In the genomic region with DNA sequence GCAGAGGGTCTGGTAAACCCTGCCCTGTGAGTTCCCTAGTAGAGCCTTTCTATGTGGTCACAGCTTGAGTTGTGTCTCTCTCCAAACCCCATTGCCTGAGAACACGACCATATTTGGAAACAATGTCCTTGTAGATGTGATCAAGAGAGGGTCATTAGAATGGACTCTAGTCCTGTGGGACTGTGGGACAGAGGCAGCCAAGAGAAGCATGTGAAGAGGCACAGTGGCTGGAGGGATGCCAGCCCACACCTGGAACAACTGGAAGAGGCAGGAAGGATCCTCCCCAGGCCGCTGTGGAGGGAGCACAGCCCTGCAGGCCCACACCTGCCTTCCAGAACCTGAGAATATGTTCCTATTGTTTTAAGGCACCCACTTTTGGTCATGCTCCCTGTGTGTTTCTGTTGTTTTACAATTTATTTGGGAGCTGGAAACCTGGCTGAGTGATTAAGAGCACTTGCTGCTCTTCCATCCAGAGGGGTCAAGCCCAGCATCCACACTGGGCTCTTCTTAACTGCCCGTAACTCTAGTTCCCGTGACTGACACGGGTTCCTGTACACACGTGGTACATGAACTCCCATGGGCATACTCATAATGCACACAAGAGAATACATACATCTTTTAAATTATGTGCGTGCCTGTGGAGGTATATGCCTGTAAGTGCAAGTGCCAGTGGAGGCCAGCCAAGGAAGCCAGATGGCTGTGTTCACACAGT, we compare ENCODE assay signal across 9 mouse cellular contexts. TPM values are rescaled to one million over a fixed set of nuclear protein-coding genes. Genes with fewer than 3 reads are reported as not detected.
DNase-seq lines count a peak whose midpoint lies in the region; ATAC-seq and TF ChIP-seq lines count a peak whose summit lies in the region.
"Had no signal": no experiment of that assay in that cellular context is flagged by ENCODE, and none has a peak within 500 bp of the region (broad histone marks: within the 10 kb centered on the region; RNA-seq: fewer than 3 reads in every experiment).

No protein-coding gene starts in this region.

- no peak overlapping the region for H3K4me3 ChIP-seq in heart, embryonic 15.5 days
- no peak overlapping the region for H3K4me3 ChIP-seq in lung, postnatal 0 days (ENCODE audit: low read depth, low read length)
- no peak overlapping the region for H3K4me3 ChIP-seq in hindbrain, embryonic 16.5 days (ENCODE audit: low read length)
- no peak overlapping the region for H3K4me3 ChIP-seq in stomach, embryonic 14.5 days (ENCODE audit: low read depth, low read length)

- H3K9ac ChIP-seq in heart, embryonic 15.5 days, result no peak overlapping the region
- H3K9ac ChIP-seq in lung, postnatal 0 days (replicated peaks; ENCODE audit: low read depth), result no peak overlapping the region
- no peak overlapping the region for H3K9ac ChIP-seq in hindbrain, embryonic 16.5 days (ENCODE audit: low read depth, low read length)
- H3K9ac ChIP-seq in stomach, embryonic 14.5 days (replicated peaks; ENCODE audit: low read depth, low read length), result no peak overlapping the region

- H3K9me3 ChIP-seq in heart, embryonic 15.5 days (replicated peaks), result no peaks in the 10 kb centered on the region
- no peaks in the 10 kb centered on the region for H3K9me3 ChIP-seq in lung, postnatal 0 days (ENCODE audit: low read length)
- H3K9me3 ChIP-seq in hindbrain, embryonic 16.5 days (ENCODE audit: control insufficient read depth, low read length), result no peaks in the 10 kb centered on the region
- no peaks in the 10 kb centered on the region for H3K9me3 ChIP-seq in stomach, embryonic 14.5 days (ENCODE audit: control insufficient read depth, low read depth, low read length)

- H3K4me1 ChIP-seq in heart, embryonic 15.5 days (replicated peaks), result peaks cover 36% of the 10 kb centered on the region
- peaks cover 22% of the 10 kb centered on the region for H3K4me1 ChIP-seq in lung, postnatal 0 days (ENCODE audit: insufficient read depth, low read depth, low read length)
- peaks cover 18% of the 10 kb centered on the region for H3K4me1 ChIP-seq in hindbrain, embryonic 16.5 days (ENCODE audit: control insufficient read depth, insufficient read depth, low read depth, low read length)
- peaks cover 25% of the 10 kb centered on the region for H3K4me1 ChIP-seq in stomach, embryonic 14.5 days (ENCODE audit: control insufficient read depth, insufficient read depth, low read length)

- no peak for DNase-seq in heart, postnatal 4 days
- DNase-seq in lung, postnatal 0 days (ENCODE audit: low spot score), result no peak
- DNase-seq in lung, postnatal 10 days, result no peak
- no peak for DNase-seq in right cerebral cortex, postnatal 25 days
- no peak for DNase-seq in layer of hippocampus, postnatal 25 days (ENCODE audit: extremely low spot score in 1 of 2, low spot score in 1 of 2)
- DNase-seq: thymus, postnatal 25 days had no signal

- H3K4me2 ChIP-seq in heart, embryonic 15.5 days, result no peak overlapping the region
- no peak overlapping the region for H3K4me2 ChIP-seq in lung, postnatal 0 days (replicated peaks; ENCODE audit: low read depth, low read length)
- H3K4me2 ChIP-seq in hindbrain, embryonic 16.5 days (ENCODE audit: low read length), result no peak overlapping the region
- H3K4me2 ChIP-seq in stomach, embryonic 14.5 days (replicated peaks; ENCODE audit: low read depth, low read length), result no peak overlapping the region

- peaks cover 13% of the 10 kb centered on the region; the same call in 1 of the 2 replicates for H3K36me3 ChIP-seq in heart, embryonic 15.5 days
- H3K36me3 ChIP-seq in lung, postnatal 0 days (ENCODE audit: insufficient read depth, low read length), result peaks cover under 1% of the 10 kb centered on the region; the same call in 1 of the 2 replicates
- H3K36me3 ChIP-seq in hindbrain, embryonic 16.5 days (ENCODE audit: control insufficient read depth, insufficient read depth, low read length), result peaks cover 16% of the 10 kb centered on the region
- peaks cover 10% of the 10 kb centered on the region for H3K36me3 ChIP-seq in stomach, embryonic 14.5 days (ENCODE audit: control insufficient read depth, insufficient read depth, low read length)

- no peak for TF ChIP-seq CTCF in lung, postnatal 0 days (IDR thresholded peaks at IDR 0.05)

- 88% methylated on average over 7 of the region's 7 CpGs for WGBS in heart, embryonic 15.5 days
- 81% methylated on average over 7 of the region's 7 CpGs for whole genome bisulfite sequencing in lung, postnatal 0 days
- 69% methylated on average over 7 of the region's 7 CpGs for WGBS in hindbrain, embryonic 16.5 days
- 82% methylated on average over 7 of the region's 7 CpGs for WGBS in stomach, embryonic 14.5 days

- peak overlapping the region; percentile 66 for H3K27ac ChIP-seq in heart, embryonic 15.5 days
- H3K27ac ChIP-seq in lung, postnatal 0 days (ENCODE audit: low read length), result peak overlapping the region; percentile 63
- peak overlapping the region; percentile 82 for H3K27ac ChIP-seq in hindbrain, embryonic 16.5 days (ENCODE audit: low read depth, low read length)
- H3K27ac ChIP-seq in stomach, embryonic 14.5 days (ENCODE audit: low read length), result peak overlapping the region; percentile 87

- ATAC-seq in heart, embryonic 15.5 days (replicated peaks; ENCODE audit: insufficient number of reproducible peaks, insufficient read depth, low FRiP score, low read depth), result no peak
- ATAC-seq in lung, postnatal 0 days, result no peak
- ATAC-seq in hindbrain, embryonic 16.5 days, result peak; percentile 68
- ATAC-seq in stomach, embryonic 14.5 days (ENCODE audit: insufficient number of reproducible peaks, insufficient read depth, low FRiP score, low read depth), result no peak

- no peak for TF ChIP-seq EP300 in lung, postnatal 0 days (IDR thresholded peaks at IDR 0.05)

- no peaks in the 10 kb centered on the region for H3K27me3 ChIP-seq in heart, embryonic 15.5 days
- no peaks in the 10 kb centered on the region for H3K27me3 ChIP-seq in lung, postnatal 0 days (replicated peaks; ENCODE audit: insufficient read depth, low read length)
- no peaks in the 10 kb centered on the region for H3K27me3 ChIP-seq in hindbrain, embryonic 16.5 days (replicated peaks; ENCODE audit: control insufficient read depth, insufficient read depth, low read length)
- H3K27me3 ChIP-seq in stomach, embryonic 14.5 days (ENCODE audit: control insufficient read depth, insufficient read depth, low read length), result no peaks in the 10 kb centered on the region

RNA-seq across cellular contexts. Expression of gene Cyth1, which starts 5.2 kb away (rescaled TPM):
- 18.0 and 24.4 TPM in 2 replicates for polyA plus RNA-seq in heart, embryonic 15.5 days (2015; fragmentation: Nextera tagmentation; extraction: Ambion mirVana)
- total RNA-seq in heart, postnatal 4 days (2021), result 10 to 100 TPM; 38.3 to 39.1 TPM
- polyA plus RNA-seq in lung, postnatal 0 days (2015; fragmentation: Nextera tagmentation; extraction: Ambion mirVana), result 19.4 and 19.5 TPM in 2 replicates
- 19.7 and 23.3 TPM in 2 replicates for polyA plus RNA-seq in hindbrain, embryonic 16.5 days (2015; fragmentation: Nextera tagmentation; extraction: Ambion mirVana)
- 10.6 and 10.8 TPM in 2 replicates for polyA plus RNA-seq in stomach, embryonic 14.5 days (2014; fragmentation: Nextera tagmentation; extraction: Ambion mirVana)
- 10 to 100 TPM; 96.3 to 99.2 TPM for total RNA-seq in layer of hippocampus, postnatal 25 days (2021)

RNA-seq across cellular contexts. Expression of gene Usp36, which starts 36.4 kb away (rescaled TPM):
- 11.6 and 16.7 TPM in 2 replicates for polyA plus RNA-seq in heart, embryonic 15.5 days (2015; fragmentation: Nextera tagmentation; extraction: Ambion mirVana)
- total RNA-seq in heart, postnatal 4 days (2021), result 10 to 100 TPM; 15.5 to 18.7 TPM
- 10.5 and 11.8 TPM in 2 replicates for polyA plus RNA-seq in lung, postnatal 0 days (2015; fragmentation: Nextera tagmentation; extraction: Ambion mirVana)
- polyA plus RNA-seq in hindbrain, embryonic 16.5 days (2015; fragmentation: Nextera tagmentation; extraction: Ambion mirVana), result 15.2 and 18.9 TPM in 2 replicates
- polyA plus RNA-seq in stomach, embryonic 14.5 days (2014; fragmentation: Nextera tagmentation; extraction: Ambion mirVana), result 17.5 and 19.1 TPM in 2 replicates
- 10 to 100 TPM; 20.3 to 26.7 TPM for total RNA-seq in layer of hippocampus, postnatal 25 days (2021)
